ENCODE assay signal across 8 mouse cellular contexts in genomic region chr10:111506101-111506925, GRCm38 (mm10). TPM values are rescaled to one million over a fixed set of nuclear protein-coding genes. Genes with fewer than 3 reads are reported as not detected.
DNase-seq lines count a peak whose midpoint lies in the region; ATAC-seq lines count a peak whose summit lies in the region.

Gene Phlda1 (plus strand): TSS chr10:111506286.

- peak; percentile 91 for ATAC-seq in hindbrain, embryonic 11.5 days (ENCODE audit: low FRiP score)

- H3K36me3 ChIP-seq in hindbrain, embryonic 11.5 days (ENCODE audit: control insufficient read depth, insufficient read depth, low read length), result no peaks in the 10 kb centered on the region

- no peaks in the 10 kb centered on the region for H3K9me3 ChIP-seq in hindbrain, embryonic 11.5 days (ENCODE audit: control insufficient read depth, low read length)

- H3K27me3 ChIP-seq in hindbrain, embryonic 11.5 days (ENCODE audit: control insufficient read depth, insufficient read depth, low read length), result no peaks in the 10 kb centered on the region

- peaks cover 3% of the 10 kb centered on the region; the same call in 1 of the 2 replicates for H3K4me1 ChIP-seq in hindbrain, embryonic 11.5 days (replicated peaks; ENCODE audit: control insufficient read depth, insufficient read depth, low read length)

- peak within 1 kb of the TSS; percentile 57 for H3K4me2 ChIP-seq in hindbrain, embryonic 11.5 days (replicated peaks; ENCODE audit: low read depth, low read length)

- H3K9ac ChIP-seq in hindbrain, embryonic 11.5 days (ENCODE audit: low read depth, low read length), result peak within 1 kb of the TSS; percentile 72

- peak within 1 kb of the TSS; percentile 63 for H3K4me3 ChIP-seq in hindbrain, embryonic 11.5 days (ENCODE audit: low read depth, low read length)

- peak within 1 kb of the TSS; percentile 84 for H3K27ac ChIP-seq in hindbrain, embryonic 11.5 days (ENCODE audit: low read depth, low read length)

- WGBS in hindbrain, embryonic 11.5 days, result under 1% methylated on average over 56 of the region's 94 CpGs

- peak; percentile 42 for DNase-seq in MEL-GATA-1-ER (ENCODE audit: extremely low read depth, low read depth)
- DNase-seq in cerebellum, adult 9-10 months, result peak; percentile 73
- DNase-seq in frontal cortex, adult 2 months (ENCODE audit: extremely low spot score in 1 of 2, low spot score in 1 of 2), result peak; percentile 73 to 95
- DNase-seq in hindbrain, embryonic 11.5 days (ENCODE audit: low spot score), result peak; percentile 90
- peak; percentile 88 to 94 for DNase-seq in layer of hippocampus, postnatal 10 days (ENCODE audit: low spot score in 2 of 2)
- DNase-seq in lung, postnatal 10 days, result peak; percentile 97
- peak; percentile 96 for DNase-seq in ovary, postnatal 36 days (ENCODE audit: low spot score)
- DNase-seq in thymus, postnatal 25 days, result peak; percentile 95

RNA-seq across cellular contexts. Expression of gene Phlda1, which starts in this region (rescaled TPM):
- 28.9 and 30.9 TPM in 2 replicates for polyA plus RNA-seq in frontal cortex, adult 2 months (2012; rRNA removed)
- polyA plus RNA-seq in hindbrain, embryonic 11.5 days (2014; fragmentation: Nextera tagmentation; extraction: Ambion mirVana), result 30.0 TPM in 2 replicates
- total RNA-seq in layer of hippocampus, postnatal 10 days (2021), result 10 to 100 TPM; 23.1 to 23.5 TPM

Comparison
In these comparisons a context has a peak if more than half of its experiments do, and no peak if none do; other contexts are left out.
1. Peak in every context shown above with its lines: DNase-seq, ATAC-seq, H3K4me3 ChIP-seq and H3K27ac ChIP-seq.
2. DNase-seq: peak in every context shown above with its lines; median percentile 97 in lung, postnatal 10 days; 96 in ovary, postnatal 36 days; 95 in thymus, postnatal 25 days; 91 in layer of hippocampus, postnatal 10 days; 90 in hindbrain, embryonic 11.5 days; 84 in frontal cortex, adult 2 months; 73 in cerebellum, adult 9-10 months; 42 in MEL-GATA-1-ER.